Mouse (Mus musculus) hindbrain, embryonic 16.5 days (tissue): ENCODE measurements at regions not wholly inside any gene's neighbourhood (a gene's known extent, or its start where the extent isn't known, plus 50 kb on each side); places are given as distances from the start of the nearest gene placed in this dataset.

Experiments
- ATAC-seq: fragments of 200-750 bp; cut with Nextera tagmentation; 2 replicates; pipeline ENCODE4 v1.8.0; 2017; ENCODE audit warnings: moderate TSS enrichment, moderate library complexity
- H3K27ac ChIP-seq: fragments of 300-500 bp; sonication (generic); 2 replicates; pipeline ENCODE4 v1.5.1; 2014; ENCODE audit warnings: low read depth, mild to moderate bottlenecking, control low read depth, low read length, moderate library complexity
- H3K27me3 ChIP-seq: fragments of 300-500 bp; sonication (generic); replicated peaks from 2 replicates; pipeline ENCODE4 v1.6.1; 2014; ENCODE audit warnings: low read length; ENCODE audit not compliant: control insufficient read depth, insufficient read depth
- H3K36me3 ChIP-seq: fragments of 300-500 bp; sonication (generic); 2 replicates; pipeline ENCODE4 v1.6.1; 2014; ENCODE audit warnings: mild to moderate bottlenecking, low read length, moderate library complexity, mixed read lengths; ENCODE audit not compliant: control insufficient read depth, insufficient read depth
- H3K4me1 ChIP-seq: fragments of 300-500 bp; sonication (generic); 2 replicates; pipeline ENCODE4 v1.6.1; 2014; ENCODE audit warnings: low read depth, low read length; ENCODE audit not compliant: control insufficient read depth, insufficient read depth
- H3K4me2 ChIP-seq: fragments of 300-500 bp; sonication (generic); 2 replicates; pipeline ENCODE4 v1.6.1; 2014; ENCODE audit warnings: mild to moderate bottlenecking, low read length, control low read depth, moderate library complexity
- H3K4me3 ChIP-seq: fragments of 300-500 bp; sonication (generic); 2 replicates; pipeline ENCODE4 v1.5.1; 2014; ENCODE audit warnings: mild to moderate bottlenecking, low read length, control low read depth, moderate library complexity
- H3K9ac ChIP-seq: fragments of 300-500 bp; sonication (generic); 2 replicates; pipeline ENCODE4 v1.6.1; 2014; ENCODE audit warnings: low read depth, mild to moderate bottlenecking, control low read depth, low read length, moderate library complexity
- H3K9me3 ChIP-seq: fragments of 300-500 bp; sonication (generic); 2 replicates; pipeline ENCODE4 v1.6.1; 2014; ENCODE audit warnings: mild to moderate bottlenecking, low read length, moderate library complexity; ENCODE audit not compliant: control insufficient read depth
- WGBS: fragments of 180-500 bp; shearing (Covaris S2); extraction: QIAGEN DNeasy Blood & Tissue Kit; methylation state at CpG from one replicate; pipeline ENCODE4 v1.1.7; 2014; 5-methylcytosine and 5-hydroxymethylcytosine counted together

GRCm38 (mm10) chr6:47647876-47648275 lies 52.7 kb upstream of the Ezh2 start:
- Histone ChIP-seq H3K27ac (no peak overlapping the region), H3K27me3 (no peaks in the 10 kb centered on the region), H3K4me1 (no peaks in the 10 kb centered on the region), H3K36me3 (no peaks in the 10 kb centered on the region), H3K4me3 (no peak overlapping the region), H3K4me2 (no peak overlapping the region), H3K9me3 (no peaks in the 10 kb centered on the region), H3K9ac (no peak overlapping the region)
- no peak for ATAC-seq
- WGBS: 84% methylated on average over 8 of the region's 8 CpGs

DNA sequence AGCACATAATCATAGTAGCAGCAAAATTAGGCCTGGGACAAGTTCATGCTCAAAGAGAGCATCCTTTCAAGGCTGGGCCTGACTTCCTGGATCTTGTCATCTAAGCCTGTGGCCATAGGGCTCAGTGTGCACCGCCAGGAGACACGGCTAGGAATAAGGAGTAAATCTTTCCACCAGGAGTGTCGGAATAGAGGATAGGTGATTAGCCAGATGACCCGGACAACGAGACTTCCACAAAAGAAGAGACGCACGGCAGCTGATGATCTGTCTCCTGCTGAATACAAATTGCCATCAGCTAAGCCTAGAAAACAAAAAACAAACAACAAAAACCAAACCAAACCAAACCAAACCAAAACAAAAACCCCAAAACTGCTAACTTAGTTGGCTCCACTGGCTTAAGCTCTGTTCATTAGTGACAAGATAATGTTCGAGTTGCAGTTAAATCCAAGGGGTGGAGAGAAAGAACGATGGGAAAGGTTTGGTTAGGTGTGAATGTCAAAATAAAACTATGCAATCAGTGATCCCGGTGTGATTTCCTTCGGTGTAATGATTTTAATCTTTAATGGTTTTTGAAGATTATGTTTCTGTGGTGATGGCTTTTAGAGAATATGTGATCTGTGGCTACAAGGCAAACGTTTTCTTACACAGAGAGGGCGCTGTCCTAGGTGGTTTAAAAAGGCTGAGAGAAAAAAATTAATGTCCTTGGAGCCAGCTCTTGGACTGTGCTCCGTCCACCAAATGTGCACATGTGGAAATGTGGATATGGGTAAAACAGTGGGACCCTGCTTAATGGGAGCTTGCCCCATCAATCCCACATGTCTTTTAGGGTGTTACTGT lies 51.8 kb upstream of the Ezh2 start:
- Histone ChIP-seq H3K4me2 (no peak overlapping the region), H3K27me3 (no peaks in the 10 kb centered on the region), H3K27ac (no peak overlapping the region), H3K4me1 (no peaks in the 10 kb centered on the region), H3K9ac (no peak overlapping the region), H3K9me3 (no peaks in the 10 kb centered on the region), H3K4me3 (no peak overlapping the region), H3K36me3 (no peaks in the 10 kb centered on the region)
- 66% methylated on average over 14 of the region's 14 CpGs for WGBS
- ATAC-seq: no peak

GRCm38 (mm10) chr6:47646022-47646421 lies 50.9 kb upstream of the Ezh2 start:
- ATAC-seq: no peak
- H3K4me3 ChIP-seq: no peak overlapping the region
- H3K36me3 ChIP-seq: no peaks in the 10 kb centered on the region
- no peaks in the 10 kb centered on the region for H3K4me1 ChIP-seq
- no peak overlapping the region for H3K27ac ChIP-seq
- H3K27me3 ChIP-seq: no peaks in the 10 kb centered on the region
- 69% methylated on average over 1 of the region's 1 CpGs for WGBS
- no peaks in the 10 kb centered on the region for H3K9me3 ChIP-seq
- no peak overlapping the region for H3K9ac ChIP-seq
- H3K4me2 ChIP-seq: no peak overlapping the region
